Mouse (Mus musculus): Measurements from ENCODE around the gene Nfkb1. TPM values are rescaled to one million over a fixed set of nuclear protein-coding genes. Genes with fewer than 3 reads are reported as not detected.

The Nfkb1 gene
- polyA plus RNA-seq, 1 experiment: not detected

- no peak overlapping the region for H3K4me3 ChIP-seq (ENCODE audit: insufficient read depth, low read depth, low read length)
These were observed 59.5 kb downstream of the Nfkb1 start for GRCm38 (mm10) chr3:135631856-135632255.

GRCm38 (mm10) chr3:135631096-135631457 lies 60.3 kb downstream of the Nfkb1 start:
- H3K4me3 ChIP-seq (ENCODE audit: insufficient read depth, low read depth, low read length): no peak overlapping the region
- WGBS: 57% methylated on average over 10 of the region's 10 CpGs
- H3K4me1 ChIP-seq (ENCODE audit: control insufficient read depth, insufficient read depth, low read length): no peaks in the 10 kb centered on the region
- no peak for TF ChIP-seq POLR2A (IDR thresholded peaks at IDR 0.05; ENCODE audit: insufficient read depth, low read depth, low read length)
- TF ChIP-seq CTCF (IDR thresholded peaks at IDR 0.05; ENCODE audit: insufficient read depth, low read depth, low read length): no peak
- no peak overlapping the region for H3K27ac ChIP-seq (ENCODE audit: insufficient read depth, low read depth, low read length)

More at GRCm38 (mm10) chr3:135631856-135632255, 59.5 kb downstream of the Nfkb1 start:
- Histone ChIP-seq H3K4me1 (ENCODE audit: control insufficient read depth, insufficient read depth, low read length) (no peaks in the 10 kb centered on the region), H3K27ac (ENCODE audit: insufficient read depth, low read depth, low read length) (no peak overlapping the region)
- 78% methylated on average over 4 of the region's 4 CpGs for WGBS
- TF ChIP-seq CTCF (IDR thresholded peaks at IDR 0.05; ENCODE audit: insufficient read depth, low read depth, low read length) (no peak), POLR2A (IDR thresholded peaks at IDR 0.05; ENCODE audit: insufficient read depth, low read depth, low read length) (no peak)

GRCm38 (mm10) chr3:135630430-135631095 lies 60.8 kb downstream of the Nfkb1 start:
- 52% methylated on average over 21 of the region's 21 CpGs for WGBS
- no peak overlapping the region for H3K4me3 ChIP-seq (ENCODE audit: insufficient read depth, low read depth, low read length)
- H3K4me1 ChIP-seq (ENCODE audit: control insufficient read depth, insufficient read depth, low read length): no peaks in the 10 kb centered on the region
- H3K27ac ChIP-seq (ENCODE audit: insufficient read depth, low read depth, low read length): no peak overlapping the region
- TF ChIP-seq CTCF (IDR thresholded peaks at IDR 0.05; ENCODE audit: insufficient read depth, low read depth, low read length) (no peak), POLR2A (IDR thresholded peaks at IDR 0.05; ENCODE audit: insufficient read depth, low read depth, low read length) (no peak)

GRCm38 (mm10) chr3:135629830-135630355 lies 61.5 kb downstream of the Nfkb1 start:
- TF ChIP-seq POLR2A (IDR thresholded peaks at IDR 0.05; ENCODE audit: insufficient read depth, low read depth, low read length): no peak
- no peak for TF ChIP-seq CTCF (IDR thresholded peaks at IDR 0.05; ENCODE audit: insufficient read depth, low read depth, low read length)
- no peak overlapping the region for H3K4me3 ChIP-seq (ENCODE audit: insufficient read depth, low read depth, low read length)
- H3K27ac ChIP-seq (ENCODE audit: insufficient read depth, low read depth, low read length): no peak overlapping the region
- no peaks in the 10 kb centered on the region for H3K4me1 ChIP-seq (ENCODE audit: control insufficient read depth, insufficient read depth, low read length)
- 95% methylated on average over 4 of the region's 4 CpGs for WGBS

DNA sequence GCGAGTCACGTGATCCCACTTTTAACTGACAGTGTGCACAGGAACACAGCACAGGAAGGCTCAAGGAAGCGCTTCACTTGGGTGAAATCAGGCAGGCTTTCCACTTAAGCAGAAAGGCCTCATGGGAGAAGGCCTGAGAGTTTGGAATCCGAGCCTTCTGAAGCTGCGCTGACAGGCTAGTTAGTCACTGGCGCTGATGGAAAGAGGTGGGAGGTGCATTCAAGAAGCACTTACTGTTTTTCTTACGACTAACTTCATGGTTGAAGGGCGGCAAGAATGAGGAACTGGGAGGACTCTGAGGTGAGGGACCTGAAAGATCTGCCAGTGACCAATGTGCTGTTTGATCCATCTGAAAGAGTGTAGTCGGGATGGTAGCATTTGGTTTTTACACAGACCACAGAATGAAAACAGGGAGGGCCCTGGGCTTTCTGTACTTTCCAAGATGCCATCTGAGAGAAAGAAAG lies 62.6 kb downstream of the Nfkb1 start:
- Histone ChIP-seq H3K4me3 (ENCODE audit: insufficient read depth, low read depth, low read length) (no peak overlapping the region), H3K27ac (ENCODE audit: insufficient read depth, low read depth, low read length) (no peak overlapping the region), H3K4me1 (ENCODE audit: control insufficient read depth, insufficient read depth, low read length) (no peaks in the 10 kb centered on the region)
- no peak for TF ChIP-seq POLR2A (IDR thresholded peaks at IDR 0.05; ENCODE audit: insufficient read depth, low read depth, low read length)
- WGBS: 87% methylated on average over 9 of the region's 9 CpGs

DNA sequence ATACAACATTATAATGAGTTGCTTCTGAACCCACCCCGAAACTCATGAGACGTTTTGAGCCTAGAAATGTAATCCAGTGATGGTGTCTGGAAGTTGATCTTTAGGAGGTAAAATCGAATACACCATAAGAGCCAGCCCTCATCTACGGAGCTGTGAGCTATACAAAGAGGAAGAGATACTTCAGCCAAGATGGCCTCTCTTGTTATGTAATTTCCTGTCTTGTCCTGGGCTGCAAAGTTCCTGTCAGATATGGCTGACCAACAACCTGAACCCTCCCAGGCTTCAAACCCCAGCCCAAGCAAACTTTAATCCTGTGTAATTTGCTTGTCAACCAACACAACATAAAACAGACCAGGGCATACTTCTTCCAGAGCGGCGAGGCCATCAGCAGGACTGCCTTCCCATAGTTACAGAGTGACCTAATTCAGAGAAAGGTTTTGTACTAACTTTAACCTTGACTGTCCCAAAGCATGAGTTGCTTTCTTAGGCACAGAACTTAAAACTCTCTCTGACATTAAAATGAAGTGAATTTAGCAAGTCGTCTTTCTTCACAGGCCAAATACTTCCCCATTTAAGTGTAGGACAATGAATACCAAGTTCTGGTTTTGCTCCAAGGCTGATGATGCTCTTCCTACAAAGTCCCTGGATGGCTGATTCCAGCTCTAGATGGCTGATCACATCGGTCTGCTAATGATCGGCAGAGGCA lies 63.2 kb downstream of the Nfkb1 start:
- WGBS: 88% methylated on average over 9 of the region's 9 CpGs
- Histone ChIP-seq H3K4me3 (ENCODE audit: insufficient read depth, low read depth, low read length) (no peak overlapping the region), H3K4me1 (ENCODE audit: control insufficient read depth, insufficient read depth, low read length) (no peaks in the 10 kb centered on the region), H3K27ac (ENCODE audit: insufficient read depth, low read depth, low read length) (no peak overlapping the region)
- TF ChIP-seq CTCF (IDR thresholded peaks at IDR 0.05; ENCODE audit: insufficient read depth, low read depth, low read length): no peak
- TF ChIP-seq POLR2A (IDR thresholded peaks at IDR 0.05; ENCODE audit: insufficient read depth, low read depth, low read length): no peak

- no peak overlapping the region for H3K4me3 ChIP-seq (ENCODE audit: insufficient read depth, low read depth, low read length)
- WGBS: 100% methylated on average over 2 of the region's 2 CpGs
- no peak overlapping the region for H3K27ac ChIP-seq (ENCODE audit: insufficient read depth, low read depth, low read length)
- H3K4me1 ChIP-seq (ENCODE audit: control insufficient read depth, insufficient read depth, low read length): no peaks in the 10 kb centered on the region
- TF ChIP-seq POLR2A (IDR thresholded peaks at IDR 0.05; ENCODE audit: insufficient read depth, low read depth, low read length) (no peak), CTCF (IDR thresholded peaks at IDR 0.05; ENCODE audit: insufficient read depth, low read depth, low read length) (no peak)
These were observed 66.1 kb downstream of the Nfkb1 start for GRCm38 (mm10) chr3:135625290-135625689.

- no peaks in the 10 kb centered on the region for H3K4me1 ChIP-seq (ENCODE audit: control insufficient read depth, insufficient read depth, low read length)
- no peak overlapping the region for H3K4me3 ChIP-seq (ENCODE audit: insufficient read depth, low read depth, low read length)
- H3K27ac ChIP-seq (ENCODE audit: insufficient read depth, low read depth, low read length): no peak overlapping the region
- TF ChIP-seq CTCF (IDR thresholded peaks at IDR 0.05; ENCODE audit: insufficient read depth, low read depth, low read length) (no peak), POLR2A (IDR thresholded peaks at IDR 0.05; ENCODE audit: insufficient read depth, low read depth, low read length) (no peak)
- 88% methylated on average over 7 of the region's 7 CpGs for WGBS
These were observed 74.6 kb downstream of the Nfkb1 start for GRCm38 (mm10) chr3:135616730-135617129.

- 79% methylated on average over 3 of the region's 3 CpGs for WGBS
- no peak overlapping the region for H3K27ac ChIP-seq (ENCODE audit: insufficient read depth, low read depth, low read length)
- H3K4me1 ChIP-seq (ENCODE audit: control insufficient read depth, insufficient read depth, low read length): peaks cover 5% of the 10 kb centered on the region
- TF ChIP-seq POLR2A (IDR thresholded peaks at IDR 0.05; ENCODE audit: insufficient read depth, low read depth, low read length): no peak
- no peak overlapping the region for H3K4me3 ChIP-seq (ENCODE audit: insufficient read depth, low read depth, low read length)
These were observed 77.0 kb downstream of the Nfkb1 start for GRCm38 (mm10) chr3:135614376-135614775.

All from olfactory bulb, adult 2 months (tissue).